Mouse (Mus musculus) CD4-positive, CD25-positive, alpha-beta regulatory T cell, adult 2 months (primary cell): ENCODE results near the gene Hebp1.

ENCODE experiments used
- DNase-seq: peaks from one replicate; pipeline ENCODE4 v3.0.0-alpha.2; 2012; ENCODE audit warnings: low read depth, low spot score

Hebp1 gene

DNA sequence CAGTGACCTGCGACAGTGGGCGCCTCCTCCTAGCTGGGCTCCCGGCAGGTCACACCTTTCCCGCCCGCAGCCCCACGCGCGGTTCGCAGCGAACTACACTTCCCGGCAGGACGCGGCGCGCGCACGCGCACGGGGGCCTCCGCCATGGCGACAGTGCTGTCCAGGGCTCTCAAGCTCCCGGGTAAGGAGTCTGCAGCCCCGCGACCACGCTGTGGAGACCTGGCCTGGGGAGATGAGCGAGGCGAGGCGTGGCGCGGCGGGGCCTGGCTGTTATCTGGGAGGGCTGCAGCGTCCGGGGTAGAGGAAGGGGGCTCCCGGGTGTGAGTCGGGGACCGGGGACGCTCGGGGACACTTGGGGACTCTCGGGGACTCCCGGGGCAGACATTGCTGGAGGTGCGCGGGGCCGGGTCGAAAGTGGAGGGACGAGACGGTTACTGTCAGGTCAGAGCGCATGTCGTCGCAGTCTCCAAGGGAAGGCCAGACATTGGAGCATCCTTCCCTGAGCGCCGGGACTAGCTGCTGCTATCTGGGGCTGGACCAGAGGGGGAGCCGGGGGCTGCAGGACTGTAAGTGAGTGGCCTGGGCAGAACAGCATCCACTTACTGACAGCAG lies at the start of gene Hebp1, which contains the start of gene Fam234b:
Hebp1 (minus strand) TSS at position 102 of the 612 bp plus-strand sequence.
Fam234b (plus strand) TSS at position 57 of the 612 bp plus-strand sequence.
- peak; percentile 84 for DNase-seq

DNA sequence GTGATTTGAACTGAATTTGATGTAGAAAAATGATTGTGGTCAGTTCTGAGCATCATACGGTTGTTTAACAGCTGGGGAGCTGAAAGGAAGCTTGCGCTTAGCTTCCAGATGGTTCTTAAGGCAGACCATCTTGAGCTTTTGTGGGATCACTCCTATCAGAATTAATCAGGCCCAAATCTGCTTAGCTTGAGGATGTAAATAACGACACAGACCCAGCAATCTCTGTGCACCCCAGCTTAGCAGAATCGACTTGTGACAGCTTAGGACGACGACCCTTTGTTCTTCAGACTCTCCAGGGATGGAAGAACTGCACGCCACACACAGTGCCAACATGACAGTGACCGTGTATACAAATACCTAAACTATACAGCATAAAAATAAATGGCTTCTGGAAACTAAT lies 47.8 kb upstream of the Hebp1 start:
- no peak for DNase-seq

DNA sequence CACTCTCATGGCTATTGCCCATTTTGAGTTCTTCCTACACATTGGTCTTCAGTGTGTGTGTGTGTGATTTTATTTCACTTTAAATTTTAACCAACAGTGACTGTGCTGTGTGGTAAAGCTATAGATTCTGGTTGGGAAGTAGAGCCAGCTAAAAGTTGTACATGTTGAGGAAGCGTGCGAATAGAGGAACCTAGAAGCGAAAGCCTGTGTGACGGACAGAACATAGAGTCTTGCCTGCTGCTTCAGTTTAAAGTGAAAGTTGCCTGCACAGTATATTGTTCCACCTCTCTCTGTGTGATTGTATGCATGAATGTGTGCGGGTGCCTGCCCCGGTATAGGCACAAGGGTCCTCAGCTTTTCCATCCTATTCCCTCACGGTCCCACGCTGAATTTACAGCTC lies 42.5 kb upstream of the Hebp1 start:
- DNase-seq: no peak

DNA sequence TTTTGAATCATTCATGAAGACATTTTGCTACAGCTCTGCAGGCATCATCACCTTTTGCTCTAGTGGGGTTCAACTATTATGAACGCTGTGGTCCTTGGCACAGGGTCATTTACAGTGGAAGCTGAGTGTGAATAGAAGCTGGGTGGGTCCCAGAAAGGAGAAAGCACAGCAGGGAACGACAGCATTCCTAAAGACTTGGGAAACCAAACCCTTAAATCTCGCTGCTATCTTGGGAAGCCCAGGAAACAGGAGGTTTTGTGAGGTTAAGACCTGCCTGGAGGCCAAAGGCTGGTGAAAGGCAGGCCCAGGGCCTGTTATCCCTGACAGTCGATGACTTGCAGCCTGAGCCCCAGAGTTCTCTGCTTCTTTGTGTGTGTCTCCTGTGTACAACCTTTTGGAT lies 40.4 kb upstream of the Hebp1 start:
- DNase-seq: no peak

DNA sequence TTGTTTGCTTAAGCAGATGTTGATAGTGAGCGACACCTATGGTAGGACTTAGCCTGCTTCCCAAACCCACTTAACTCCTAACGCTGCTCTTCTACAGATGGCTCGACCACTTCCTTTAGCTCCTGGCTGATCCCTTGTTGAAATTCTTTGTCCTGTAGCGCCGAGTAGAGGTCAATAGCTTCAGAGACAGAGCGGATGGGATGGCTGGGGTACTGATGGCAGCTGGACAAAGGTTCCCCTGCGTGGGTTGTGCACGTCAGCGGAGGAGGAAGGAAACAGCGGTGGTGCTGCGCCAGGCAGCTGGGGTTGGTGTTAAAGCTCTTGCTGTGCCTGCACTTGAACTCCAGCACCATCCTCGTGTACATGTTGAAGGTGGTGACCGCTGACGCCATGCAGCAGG lies 39.5 kb upstream of the Hebp1 start:
- peak; percentile 10 for DNase-seq

DNA sequence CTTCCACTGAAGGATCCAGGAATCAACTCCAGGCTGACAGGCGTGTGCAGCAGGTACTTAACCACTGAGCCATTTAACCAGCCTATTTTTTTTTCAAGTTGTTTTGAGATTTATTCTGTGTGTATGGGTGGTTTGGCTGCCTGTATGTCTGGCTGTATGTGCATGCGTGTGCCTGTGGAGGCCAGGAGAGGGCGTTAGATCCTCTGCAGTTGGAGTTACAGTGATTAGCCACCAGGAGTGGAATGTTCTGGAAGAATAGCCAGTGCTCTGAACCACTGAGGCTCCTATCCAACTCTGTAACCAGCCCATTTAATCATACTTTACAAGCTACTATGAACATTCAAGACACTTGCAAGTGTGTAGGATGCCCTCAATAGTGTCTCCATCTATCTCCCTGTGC lies 38.8 kb upstream of the Hebp1 start:
- no peak for DNase-seq

DNA sequence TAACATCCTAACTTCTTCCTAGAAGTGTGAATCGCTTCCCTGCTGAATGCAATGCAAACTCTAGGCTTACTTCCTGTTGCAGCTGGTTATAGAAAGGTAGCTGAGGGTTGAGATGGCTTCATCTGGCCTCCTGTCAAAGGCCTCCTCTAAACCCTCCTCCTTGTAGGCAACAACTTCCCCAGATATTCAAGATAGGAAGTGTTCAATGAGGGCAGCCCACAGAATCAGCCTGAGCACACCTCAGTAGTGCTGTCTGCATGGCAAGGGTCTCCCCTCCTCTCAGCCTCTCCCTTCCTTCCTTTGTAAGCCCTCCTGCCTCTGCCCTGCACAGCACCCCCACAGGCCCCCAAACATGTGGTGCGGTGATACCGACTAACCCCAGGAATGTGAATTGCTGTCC lies 37.9 kb upstream of the Hebp1 start:
- DNase-seq: no peak

DNA sequence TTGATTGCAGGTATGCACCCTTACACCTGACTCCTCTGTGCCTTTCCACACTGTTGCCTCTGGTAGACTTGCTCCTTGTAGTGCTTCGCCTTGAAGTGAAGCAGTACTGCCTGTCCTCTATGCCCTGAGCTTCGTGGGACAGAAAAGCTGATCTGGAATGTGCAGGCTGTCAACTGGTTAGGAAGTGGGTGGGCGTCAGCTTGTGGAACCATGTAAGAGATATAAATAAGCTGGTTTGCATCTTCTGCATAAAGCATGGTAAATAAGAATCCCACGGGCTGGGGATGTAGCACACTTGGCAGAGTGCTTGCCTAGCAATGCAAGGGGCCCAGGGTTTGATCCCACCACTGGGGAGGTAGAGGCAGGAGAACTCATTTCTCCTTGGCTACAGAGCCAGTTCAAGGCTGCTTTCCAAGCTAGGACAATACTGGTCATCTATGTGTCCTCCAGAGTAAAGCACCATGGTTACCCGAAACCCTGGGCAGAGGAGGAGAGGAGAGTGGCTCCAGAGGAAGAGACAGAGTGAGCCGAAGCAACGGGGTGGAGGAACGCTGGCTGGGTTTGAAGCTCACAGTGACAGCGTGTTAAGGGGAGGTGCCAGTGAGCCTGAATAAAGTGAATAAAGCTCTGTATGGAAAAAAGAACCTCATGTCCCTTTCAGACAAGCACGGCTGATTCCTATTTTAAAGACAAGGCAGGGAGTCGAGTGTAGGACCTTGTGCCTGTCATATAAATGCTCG lies 34.8 kb upstream of the Hebp1 start:
- no peak for DNase-seq

DNA sequence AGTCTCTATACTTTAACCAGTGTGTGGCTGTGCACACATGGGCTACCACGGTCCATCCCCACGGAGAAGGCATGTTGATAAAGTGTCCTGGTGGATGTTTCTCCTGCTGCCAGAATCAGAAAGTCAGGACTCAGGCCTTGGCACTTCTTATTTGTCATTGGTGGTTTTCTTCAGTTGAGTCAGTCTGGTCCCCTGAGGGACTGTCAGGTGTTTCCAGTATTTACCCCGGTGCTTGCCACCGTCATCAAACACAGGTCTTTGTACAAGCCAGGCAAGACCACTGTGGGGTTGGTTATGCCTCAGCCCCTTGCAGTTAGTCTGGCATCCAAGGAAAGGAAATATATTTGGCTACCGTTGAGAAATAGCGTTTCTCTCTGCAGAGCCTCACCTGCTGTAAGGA lies 32.8 kb upstream of the Hebp1 start:
- no peak for DNase-seq

DNA sequence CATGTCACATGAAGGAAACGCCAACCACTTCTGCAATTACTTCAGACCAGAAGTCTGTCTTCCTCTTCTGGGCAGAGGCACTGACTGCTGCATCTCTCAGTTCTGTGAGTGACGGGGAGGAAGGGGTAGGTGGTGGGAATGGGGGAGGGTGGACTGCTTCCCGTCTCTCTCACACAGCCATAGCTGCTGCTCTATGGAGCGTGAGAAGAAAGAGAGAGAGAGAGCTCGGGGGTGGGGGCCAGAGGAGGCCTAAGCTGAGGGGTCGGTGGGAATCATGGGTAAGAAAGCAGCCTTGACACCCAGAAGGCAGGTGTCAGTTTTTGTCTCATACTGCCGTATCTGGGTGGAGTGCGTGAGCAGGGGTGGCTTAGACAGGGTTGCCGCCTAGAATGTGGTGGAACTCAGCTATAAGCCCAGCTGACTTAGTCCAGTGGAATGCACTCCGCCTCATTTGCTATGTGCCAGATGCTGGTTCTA lies 30.7 kb upstream of the Hebp1 start:
- DNase-seq: peak; percentile 8

DNA sequence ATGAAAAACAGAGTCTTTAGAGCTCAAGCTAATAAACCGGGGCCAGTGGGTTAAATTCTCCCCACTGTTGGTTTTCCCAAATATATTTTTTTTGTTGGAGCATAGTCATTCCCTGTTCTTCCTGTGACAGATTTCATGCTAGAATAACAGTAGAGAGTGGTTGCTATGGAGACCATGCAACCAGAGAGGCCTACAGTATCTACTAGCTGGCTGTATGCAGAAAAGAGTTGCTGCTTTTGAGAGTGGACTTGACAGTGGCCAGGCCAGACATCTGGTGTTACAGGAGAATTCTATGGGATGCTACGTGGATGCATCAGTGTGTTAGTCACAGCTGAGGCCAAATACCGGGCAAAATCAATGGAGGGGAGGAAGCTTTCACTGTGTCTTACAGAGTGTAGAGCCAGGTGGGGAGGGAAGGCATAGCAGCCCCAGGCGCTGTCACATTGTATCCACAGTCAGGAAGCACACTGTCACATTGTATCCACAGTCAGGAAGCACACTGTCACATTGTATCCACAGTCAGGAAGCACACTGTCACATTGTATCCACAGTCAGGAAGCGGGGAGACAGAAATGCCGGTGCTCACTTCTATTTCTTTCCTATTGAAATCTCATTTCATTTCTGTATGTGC lies 26.1 kb upstream of the Hebp1 start:
- DNase-seq: no peak

DNA sequence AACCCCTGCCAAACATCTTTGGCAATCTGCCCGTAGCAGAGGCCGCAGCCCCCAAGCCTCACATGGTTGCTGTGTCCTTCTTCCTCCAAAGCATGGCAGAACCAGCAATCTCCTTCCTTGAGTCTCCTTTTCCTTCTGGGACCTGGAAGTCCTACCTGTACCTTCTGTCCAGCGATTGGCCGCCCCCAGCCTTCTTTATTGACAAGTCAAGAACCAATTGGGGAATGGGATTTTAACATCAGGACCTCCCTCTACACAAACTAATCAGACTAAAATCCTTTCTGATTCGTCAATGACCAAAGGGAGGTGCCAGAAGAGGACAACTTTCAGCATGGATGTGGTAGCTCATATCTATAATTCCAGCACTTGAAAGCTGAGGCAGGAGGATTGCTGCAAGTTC lies 22.1 kb upstream of the Hebp1 start:
- DNase-seq: no peak

DNA sequence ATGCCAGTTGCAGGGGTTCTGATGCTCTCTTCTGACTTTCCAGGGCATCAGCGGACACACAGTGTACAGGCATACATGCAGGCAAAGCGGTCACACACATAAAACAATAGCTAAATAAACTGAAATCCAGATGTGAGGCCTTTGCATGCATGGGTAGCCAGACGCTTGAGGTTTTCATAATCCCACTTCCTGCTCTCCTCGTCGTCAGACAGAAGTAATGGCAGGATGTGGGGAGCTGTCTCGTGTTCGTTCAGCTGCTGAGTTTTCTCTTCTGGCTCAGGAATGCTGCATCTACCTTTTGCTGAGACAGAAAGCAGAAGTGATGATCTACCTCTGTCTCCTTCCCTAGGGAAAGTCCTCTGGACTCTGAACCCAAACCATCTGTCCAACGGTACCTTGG lies 20.5 kb upstream of the Hebp1 start:
- DNase-seq: peak; percentile 49

DNA sequence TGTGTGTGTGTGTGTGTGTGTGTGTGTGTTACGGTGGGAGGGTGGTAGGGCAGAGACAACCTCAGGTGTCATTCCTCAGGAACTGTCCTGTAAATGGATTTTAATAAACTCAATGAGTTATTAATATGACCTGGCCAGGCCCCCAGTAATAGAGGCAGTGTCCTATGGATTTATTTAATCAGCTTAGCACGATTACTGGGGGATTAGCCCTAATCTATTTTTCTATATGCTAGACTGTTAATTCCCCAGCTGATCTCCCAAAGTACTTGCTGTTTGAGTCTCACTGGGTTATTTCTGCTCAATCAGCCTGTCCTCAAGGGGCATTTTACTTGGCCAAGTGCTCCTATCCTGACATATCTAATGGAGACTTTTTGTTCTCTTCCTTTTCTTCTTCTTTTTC lies 14.8 kb upstream of the Hebp1 start:
- no peak for DNase-seq

DNA sequence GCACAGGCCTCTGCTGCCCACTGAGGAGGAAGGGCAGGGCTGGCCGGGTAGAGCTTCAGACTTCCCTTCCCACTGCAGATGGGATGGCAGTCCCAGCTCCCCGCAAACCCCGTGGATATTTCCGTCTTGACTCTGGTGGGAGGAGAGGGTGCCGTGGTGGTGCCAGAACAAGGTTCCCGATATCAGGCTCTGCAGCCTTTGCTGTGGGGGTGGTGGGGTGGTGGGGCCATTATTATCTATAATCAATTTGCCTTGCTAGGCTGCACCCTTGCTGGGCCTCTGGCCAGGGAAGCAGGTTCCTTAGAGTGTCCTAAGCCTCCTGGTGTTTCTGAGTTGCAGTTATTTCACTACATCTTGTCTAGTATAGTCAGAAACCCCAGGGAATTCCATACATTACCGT lies 13.3 kb upstream of the Hebp1 start:
- DNase-seq: no peak

DNA sequence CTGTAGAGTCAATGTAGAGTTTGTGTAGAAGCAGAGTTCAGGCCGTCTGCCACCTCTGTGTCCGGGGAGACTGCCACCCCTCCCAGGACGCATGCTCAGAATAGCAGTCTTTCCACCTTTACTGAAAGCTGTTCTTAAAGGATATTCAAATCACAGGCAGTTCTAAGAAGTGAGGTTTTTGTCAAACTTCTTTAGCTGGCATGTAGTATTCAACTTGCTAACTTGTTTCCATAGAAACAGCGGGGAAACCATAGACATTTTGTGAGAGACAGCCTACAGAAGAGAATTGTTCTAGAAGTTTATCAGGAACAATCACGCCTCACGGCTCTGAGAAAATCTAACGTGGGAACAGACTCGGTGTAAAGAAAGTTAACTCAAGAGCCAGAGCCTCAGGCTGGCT lies 9.1 kb upstream of the Hebp1 start:
- no peak for DNase-seq

DNA sequence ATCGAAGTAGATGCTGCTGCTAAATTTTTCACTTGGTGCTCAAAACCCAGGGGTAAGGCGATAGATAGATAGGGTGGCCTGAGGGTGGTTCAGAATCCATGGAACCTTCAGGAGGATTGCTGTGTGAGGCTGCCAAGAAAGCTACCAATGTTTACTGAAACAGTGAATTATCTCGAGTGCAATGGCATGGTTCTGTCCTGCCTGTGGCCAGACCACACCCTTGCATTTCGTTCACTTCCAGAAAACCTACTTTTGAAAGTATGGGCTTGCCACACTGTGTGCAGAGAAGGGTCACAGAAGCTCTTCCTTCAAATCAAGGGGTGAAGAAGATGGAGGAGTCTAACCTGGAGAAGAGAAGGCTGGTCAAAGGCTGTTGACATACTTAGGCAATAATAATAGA lies 8.0 kb upstream of the Hebp1 start:
- no peak for DNase-seq

DNA sequence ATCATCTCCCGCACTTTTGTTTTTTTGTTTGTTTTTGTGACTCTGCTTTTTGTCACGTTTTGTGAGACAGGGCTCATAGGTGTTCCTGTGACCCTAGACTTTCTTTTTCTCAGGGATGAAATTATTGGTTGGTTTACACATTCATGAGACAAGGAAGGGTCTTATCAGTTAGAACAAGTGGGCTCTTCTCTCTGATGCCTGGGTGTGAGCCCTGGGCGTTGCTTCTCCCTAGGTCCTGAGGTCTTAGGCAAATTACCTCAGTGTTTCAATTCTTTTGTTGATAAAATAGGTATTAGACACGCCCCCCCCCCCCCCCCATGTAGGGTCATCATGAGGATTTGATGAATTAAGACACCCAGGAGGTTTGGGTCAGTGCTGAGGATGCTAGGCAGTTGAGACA lies 7.0 kb upstream of the Hebp1 start:
- no peak for DNase-seq

DNA sequence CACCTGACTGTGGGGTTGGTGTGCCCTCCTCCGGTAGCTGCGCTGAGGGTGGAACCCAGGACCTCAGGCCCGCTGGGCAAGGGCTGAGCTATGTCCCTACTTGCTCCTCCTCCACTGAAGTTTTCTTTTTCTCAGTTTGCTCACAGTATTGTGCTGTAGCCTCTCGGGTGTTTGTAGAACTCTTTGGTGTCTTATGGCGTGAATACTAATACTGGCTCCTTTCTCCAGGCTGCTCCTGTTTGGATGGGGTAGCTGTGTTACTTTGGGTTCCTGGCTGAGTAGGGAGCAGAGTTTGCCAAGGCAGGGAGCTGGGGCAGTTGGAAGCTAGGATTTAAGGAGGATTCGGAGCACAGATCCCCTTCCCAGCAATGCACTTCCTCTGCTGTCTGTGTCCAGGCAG lies 5.9 kb upstream of the Hebp1 start:
- no peak for DNase-seq

DNA sequence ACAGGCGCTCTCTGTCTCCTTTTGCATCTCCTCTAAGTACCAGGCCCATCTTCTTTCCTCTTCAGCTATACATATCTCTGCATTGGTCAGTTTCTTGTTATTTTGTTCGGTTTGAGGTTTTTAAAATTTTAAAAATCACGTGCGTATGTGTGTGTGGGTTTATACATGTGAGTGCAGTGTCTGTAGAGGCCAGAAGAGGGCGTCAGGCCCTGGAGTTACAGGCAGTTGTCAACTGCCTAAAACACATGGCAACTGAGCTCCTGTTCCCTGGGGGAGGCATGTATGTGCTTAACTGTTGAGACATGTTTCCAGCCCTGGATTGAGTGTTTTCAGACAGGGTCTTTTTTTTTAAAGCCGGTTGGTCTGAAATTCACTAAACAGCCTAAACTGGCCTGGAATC lies 4.8 kb upstream of the Hebp1 start:
- DNase-seq: no peak

DNA sequence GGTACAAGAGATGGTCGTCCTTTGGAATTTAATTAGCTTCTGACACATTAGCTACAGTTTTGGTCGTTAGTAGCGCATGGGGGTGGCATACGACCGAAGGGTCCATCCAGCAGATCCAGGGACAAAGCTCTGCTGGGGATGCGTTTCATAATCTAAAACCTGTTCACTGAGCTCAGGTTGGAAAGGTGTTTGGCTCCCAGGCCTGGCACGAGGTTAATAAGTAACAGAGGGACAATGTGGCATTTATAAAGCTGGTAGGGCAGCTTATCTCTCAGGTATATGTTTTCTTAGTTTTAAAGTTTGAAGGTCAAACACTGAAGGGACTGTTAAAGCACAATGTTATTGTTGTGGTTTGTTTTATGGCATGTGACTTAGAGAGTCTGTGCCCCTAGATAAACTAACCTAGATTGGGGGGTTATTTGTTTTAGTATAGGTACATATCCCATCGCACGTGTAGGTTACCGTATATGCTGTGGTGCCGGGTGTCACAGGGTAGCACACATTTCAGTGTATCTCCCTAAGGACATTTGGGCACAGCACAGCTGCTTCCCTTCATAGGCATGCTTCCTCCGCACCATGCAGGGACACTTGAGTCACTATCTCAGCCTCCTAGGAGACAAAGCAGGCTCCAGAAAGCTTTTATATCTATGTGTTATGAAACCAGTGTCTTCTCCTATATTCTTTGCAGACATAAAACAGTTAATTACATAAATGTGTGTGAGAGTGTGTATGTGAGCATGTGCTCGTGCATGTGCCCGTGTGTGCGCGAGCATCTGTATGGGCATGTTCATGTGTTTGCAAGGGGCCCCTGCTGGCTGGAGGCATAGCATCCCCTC lies 2.5 kb upstream of the Hebp1 start:
- DNase-seq: no peak

DNA sequence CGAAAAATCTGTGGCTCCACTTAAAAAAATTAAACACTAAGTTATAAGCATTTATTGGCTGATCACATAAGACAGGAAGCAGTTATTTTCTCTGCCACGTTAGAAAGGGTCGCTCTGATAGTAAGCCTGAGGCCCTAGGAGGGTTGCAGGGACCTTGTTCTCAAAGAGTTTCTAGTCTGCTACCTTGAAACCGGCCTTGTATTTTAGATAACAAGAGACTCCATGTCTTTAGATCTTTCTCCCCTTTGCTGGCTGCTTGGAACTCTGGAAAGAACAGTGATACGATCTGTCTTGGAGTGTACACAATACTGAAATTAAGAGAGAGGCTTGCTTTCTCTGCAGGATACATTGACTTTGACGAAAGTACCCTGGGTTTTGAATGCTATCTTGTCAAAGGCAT lies 904 bp upstream of the Hebp1 start:
- DNase-seq: no peak
